Mouse (Mus musculus) gastrocnemius, postnatal 10 days (tissue): ENCODE measurements at regions not wholly inside any gene's neighbourhood (a gene's known extent, or its start where the extent isn't known, plus 50 kb on each side); places are given as distances from the start of the nearest gene placed in this dataset.

Experiments
- DNase-seq: peaks from one replicate; pipeline ENCODE4 v3.0.0; 2021; ENCODE audit warnings: mixed read lengths

DNA sequence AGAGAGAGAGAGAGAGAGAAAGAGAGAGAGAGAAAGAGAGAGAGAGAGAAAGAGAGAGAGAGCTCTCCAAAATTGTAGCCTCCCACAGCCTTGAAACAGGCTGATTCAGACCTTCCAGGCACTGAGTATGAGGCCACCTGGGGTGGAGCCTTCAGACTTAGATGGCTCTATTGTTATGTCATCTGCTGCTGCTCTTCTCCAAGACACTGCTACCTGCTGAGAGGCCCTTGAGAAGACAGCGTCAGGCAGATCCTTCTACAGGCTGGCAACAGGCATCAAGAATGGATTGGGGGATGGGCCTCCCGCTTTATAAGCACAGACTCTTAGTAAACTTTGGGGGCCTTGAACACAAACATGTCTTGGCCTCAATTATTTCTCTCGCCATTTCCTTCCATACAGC lies 1340.9 kb upstream of the Adgrl3 start:
- no peak for DNase-seq

DNA sequence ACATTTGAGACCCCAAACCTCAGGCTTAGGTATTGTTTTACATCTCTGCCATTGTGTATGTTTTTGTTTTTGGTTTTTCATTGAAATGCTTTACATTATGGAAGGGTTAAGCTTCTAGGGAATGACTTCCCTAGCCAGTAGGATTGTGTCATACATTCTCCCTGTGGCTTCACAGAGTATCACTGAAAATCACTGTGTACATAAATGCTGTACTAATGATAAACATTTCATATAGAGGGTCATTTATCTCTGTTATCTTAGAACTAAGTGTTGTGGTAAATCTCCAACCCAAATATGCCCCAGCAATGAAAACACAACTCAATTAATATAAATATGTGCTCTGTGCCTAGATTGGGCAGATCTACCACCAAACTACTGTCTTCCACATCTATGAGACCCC lies 1339.6 kb upstream of the Adgrl3 start:
- DNase-seq: no peak

DNA sequence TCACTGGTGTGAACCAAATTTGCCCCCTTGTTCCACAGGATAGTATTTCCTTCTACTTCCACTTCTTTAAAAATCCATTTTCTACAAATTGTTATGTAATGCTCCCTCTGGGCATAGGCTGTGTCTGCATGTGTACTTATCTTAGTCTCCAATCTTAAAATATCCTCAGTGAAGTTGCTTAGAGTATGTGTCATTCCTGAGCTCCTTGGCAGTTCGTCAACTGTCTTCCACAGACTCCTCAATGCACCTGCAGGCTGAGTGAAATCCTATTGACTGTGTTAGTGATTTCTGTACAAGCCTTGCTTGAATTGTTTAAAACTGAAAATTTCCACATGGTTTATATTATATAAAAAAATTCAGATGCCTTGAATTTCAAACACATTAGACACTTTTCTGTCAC lies 1313.3 kb upstream of the Adgrl3 start:
- DNase-seq: no peak

DNA sequence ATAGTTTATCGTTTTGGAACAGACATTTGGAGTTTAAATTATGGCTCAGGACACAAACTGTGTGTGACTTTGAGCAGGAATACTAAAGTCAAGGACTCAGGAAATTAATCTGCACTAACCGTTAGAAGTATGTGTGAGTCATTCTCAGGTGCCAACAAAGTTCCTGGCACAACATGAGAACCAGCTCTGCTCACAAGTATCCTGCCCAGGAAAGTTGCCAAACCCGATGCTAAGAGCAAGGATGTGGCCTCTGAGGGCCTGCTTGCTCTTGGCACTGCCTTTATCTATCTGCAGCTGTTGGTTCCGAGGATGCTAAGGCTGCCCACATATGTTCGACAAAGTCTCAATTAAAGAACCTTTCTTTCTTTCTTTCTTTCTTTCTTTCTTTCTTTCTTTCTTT lies 1285.1 kb upstream of the Adgrl3 start:
- peak; percentile 11 for DNase-seq

DNA sequence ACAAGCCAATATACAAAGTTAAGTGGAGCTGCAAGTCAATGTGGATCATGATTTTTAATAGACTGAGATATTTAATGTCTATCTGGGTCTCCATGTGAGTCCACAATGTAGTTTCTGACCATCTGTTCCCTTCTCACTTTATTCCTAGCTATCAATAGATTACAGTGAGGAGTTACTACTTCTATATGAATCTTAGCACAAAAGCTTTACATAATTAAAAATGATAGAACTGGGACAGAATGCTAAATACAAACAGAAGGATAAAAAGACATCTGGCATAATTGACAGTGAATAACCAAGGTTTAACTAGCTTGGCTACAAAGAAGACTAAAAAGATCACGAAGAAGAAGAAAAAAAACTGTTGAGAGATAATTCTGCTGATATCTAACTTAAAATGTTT lies 1235.5 kb upstream of the Adgrl3 start:
- DNase-seq: no peak

DNA sequence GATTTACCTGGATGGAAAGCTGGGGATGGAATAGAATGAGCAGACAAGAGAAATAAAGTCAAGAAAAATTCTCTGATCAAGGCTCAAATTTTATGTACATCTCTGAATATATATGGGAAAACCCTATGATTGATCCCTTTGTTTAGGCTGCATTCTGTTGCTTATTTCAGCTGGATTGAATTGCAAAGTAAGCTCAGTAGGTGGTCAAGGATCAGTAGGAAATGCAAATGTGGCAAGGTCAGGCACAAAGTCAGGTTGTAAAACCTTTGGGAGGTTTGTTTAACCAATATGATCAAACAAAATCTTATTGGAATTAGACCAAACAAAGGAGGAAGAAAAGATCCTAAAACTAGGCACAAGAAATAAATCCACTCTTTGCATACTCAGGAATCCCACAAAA lies 1193.4 kb upstream of the Adgrl3 start:
- DNase-seq: no peak

DNA sequence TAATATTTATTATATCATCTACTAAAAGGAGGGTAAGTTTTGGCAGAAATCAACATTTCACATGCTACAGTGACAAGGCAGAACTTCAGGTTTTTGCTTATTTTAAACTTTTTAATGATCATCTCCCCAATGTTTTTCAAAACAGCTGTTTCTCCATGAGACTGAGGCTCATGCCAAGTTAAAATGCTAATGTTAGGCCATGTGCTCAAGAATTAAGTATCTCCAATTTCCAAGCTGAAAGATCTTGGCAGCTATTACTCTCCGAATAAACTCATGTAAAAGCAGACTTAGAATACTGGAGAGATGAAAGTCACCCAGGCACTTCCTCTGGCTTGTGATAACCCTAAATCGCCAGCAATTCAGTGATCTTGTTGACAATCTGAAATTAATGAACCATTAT lies 1173.5 kb upstream of the Adgrl3 start:
- no peak for DNase-seq

DNA sequence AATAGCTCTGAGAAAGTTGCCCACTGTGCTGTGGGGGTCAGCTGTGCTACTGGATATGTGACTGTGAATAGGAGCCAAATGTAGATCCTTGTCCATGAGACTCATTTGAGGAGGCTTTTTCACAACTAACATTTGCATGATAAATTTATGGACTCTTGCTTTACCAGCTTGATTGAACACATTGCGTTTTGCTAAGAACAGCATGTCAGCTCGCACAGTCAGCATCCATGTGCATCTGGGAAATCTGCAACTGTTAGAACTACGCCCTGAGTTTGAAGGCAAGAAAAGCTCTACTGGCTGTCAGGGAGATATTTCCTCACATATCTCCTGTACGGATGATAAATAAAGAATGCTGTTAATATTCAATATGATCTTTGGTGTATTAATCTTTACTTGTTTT lies 1164.1 kb upstream of the Adgrl3 start:
- no peak for DNase-seq

DNA sequence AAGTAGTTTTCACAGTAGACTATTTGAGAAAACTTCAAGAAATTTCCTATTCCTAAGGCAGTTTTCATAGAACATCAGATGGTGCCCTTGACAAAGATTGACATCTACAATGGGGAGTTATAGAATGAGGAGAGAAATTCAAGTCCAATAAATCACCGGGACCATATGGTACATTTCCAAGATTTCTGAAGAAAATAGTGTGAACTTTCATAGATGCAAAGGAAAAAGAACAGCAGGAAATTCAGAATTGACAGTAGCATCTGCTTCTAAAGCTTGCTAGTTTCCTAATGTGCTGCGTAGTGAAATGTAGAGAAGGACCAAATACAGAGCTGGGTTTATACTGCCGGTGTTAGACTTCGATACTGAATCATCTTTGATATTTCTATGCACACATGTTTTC lies 1119.2 kb upstream of the Adgrl3 start:
- DNase-seq: no peak

DNA sequence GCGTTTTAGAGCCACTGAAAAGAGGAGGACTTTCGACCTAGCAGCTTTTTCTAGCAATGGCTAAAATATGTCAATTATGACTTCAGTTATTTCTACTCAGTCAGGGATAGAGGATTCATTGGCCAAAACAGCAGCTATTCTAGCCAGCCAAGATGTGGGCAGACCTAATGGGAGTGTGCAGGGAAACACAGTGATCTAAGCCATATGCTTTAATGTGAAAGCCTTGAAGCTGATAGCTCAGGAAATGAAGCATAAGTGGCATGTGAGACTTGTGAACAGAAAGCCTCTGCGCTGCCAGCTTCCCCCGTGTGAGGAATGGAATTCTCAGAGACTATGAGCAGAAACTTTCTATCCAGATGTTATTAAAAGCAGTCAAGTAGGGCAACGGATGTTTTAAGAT lies 1114.6 kb upstream of the Adgrl3 start:
- DNase-seq: no peak
